Comparison of ENCODE assay signal across 11 mouse cellular contexts in genomic region chr17:10397924-10398627, GRCm38 (mm10).
DNase-seq lines count a peak whose midpoint lies in the region; ATAC-seq lines count a peak whose summit lies in the region.
"Had no signal": no experiment of that assay in that cellular context is flagged by ENCODE, and none has a peak within 500 bp of the region (broad histone marks: within the 10 kb centered on the region; RNA-seq: fewer than 3 reads in every experiment).

No protein-coding gene starts in this region.

- H3K36me3 ChIP-seq in heart, embryonic 12.5 days = no peaks in the 10 kb centered on the region
- no peaks in the 10 kb centered on the region for H3K36me3 ChIP-seq in neural tube, embryonic 13.5 days
- no peaks in the 10 kb centered on the region for H3K36me3 ChIP-seq in hindbrain, embryonic 15.5 days
- H3K36me3 ChIP-seq: liver, embryonic 12.5 days had no signal

- no peak overlapping the region for H3K9ac ChIP-seq in heart, embryonic 12.5 days
- no peak overlapping the region for H3K9ac ChIP-seq in neural tube, embryonic 13.5 days
- H3K9ac ChIP-seq in hindbrain, embryonic 15.5 days = no peak overlapping the region
- H3K9ac ChIP-seq: liver, embryonic 12.5 days had no signal

- peaks cover 83% of the 10 kb centered on the region for H3K4me1 ChIP-seq in heart, embryonic 12.5 days (replicated peaks)
- peaks cover 50% of the 10 kb centered on the region for H3K4me1 ChIP-seq in neural tube, embryonic 13.5 days (replicated peaks)
- H3K4me1 ChIP-seq in hindbrain, embryonic 15.5 days (replicated peaks) = peaks cover 22% of the 10 kb centered on the region

- no peak for DNase-seq in heart, postnatal 36 days
- no peak for DNase-seq in neural tube, embryonic 10.5 days (ENCODE audit: extremely low spot score, low spot score)
- DNase-seq in left cerebral cortex, adult 11 months (ENCODE audit: low spot score) = no peak
- DNase-seq in cerebellum, adult 11 months = no peak
- DNase-seq: cerebellum, adult 18-20 months had no signal

- no peak for ATAC-seq in heart, embryonic 12.5 days (ENCODE audit: insufficient number of reproducible peaks, low FRiP score)
- no peak for ATAC-seq in neural tube, embryonic 13.5 days (ENCODE audit: low read depth)
- ATAC-seq in hindbrain, embryonic 15.5 days (ENCODE audit: low FRiP score, low read depth) = no peak
- ATAC-seq in CD4-positive, CD25-positive, alpha-beta regulatory T cell, adult 4 months = no peak
- ATAC-seq: activated CD4-positive, CD25-positive, alpha-beta regulatory T cell, adult 4 months; liver, embryonic 12.5 days had no signal

- no peak overlapping the region for H3K4me2 ChIP-seq in heart, embryonic 12.5 days
- no peak overlapping the region for H3K4me2 ChIP-seq in neural tube, embryonic 13.5 days
- H3K4me2 ChIP-seq in hindbrain, embryonic 15.5 days = no peak overlapping the region
- H3K4me2 ChIP-seq: liver, embryonic 12.5 days had no signal

- intact Hi-C loops in heart, postnatal 36 days (cut with DNase I) = no loop called here

- no peaks in the 10 kb centered on the region for H3K9me3 ChIP-seq in heart, embryonic 12.5 days (replicated peaks)
- H3K9me3 ChIP-seq in neural tube, embryonic 13.5 days = no peaks in the 10 kb centered on the region
- H3K9me3 ChIP-seq in hindbrain, embryonic 15.5 days = no peaks in the 10 kb centered on the region
- H3K9me3 ChIP-seq: liver, embryonic 12.5 days had no signal

- peak overlapping the region; percentile 87 for H3K27ac ChIP-seq in heart, embryonic 12.5 days (ENCODE audit: poor library complexity, severe bottlenecking)
- H3K27ac ChIP-seq in neural tube, embryonic 13.5 days (replicated peaks) = peak overlapping the region; percentile 85
- H3K27ac ChIP-seq in hindbrain, embryonic 15.5 days (replicated peaks) = peak overlapping the region; percentile 67
- H3K27ac ChIP-seq: liver, embryonic 12.5 days had no signal

- H3K27me3 ChIP-seq in heart, embryonic 12.5 days (replicated peaks) = no peaks in the 10 kb centered on the region
- H3K27me3 ChIP-seq in neural tube, embryonic 13.5 days = no peaks in the 10 kb centered on the region
- no peaks in the 10 kb centered on the region for H3K27me3 ChIP-seq in hindbrain, embryonic 15.5 days
- H3K27me3 ChIP-seq: liver, embryonic 12.5 days had no signal

- 69% methylated on average over 10 of the region's 10 CpGs for WGBS in heart, embryonic 12.5 days
- WGBS in neural tube, embryonic 13.5 days = 60% methylated on average over 10 of the region's 10 CpGs
- WGBS in hindbrain, embryonic 15.5 days = 70% methylated on average over 10 of the region's 10 CpGs

- H3K4me3 ChIP-seq in heart, embryonic 12.5 days = no peak overlapping the region
- no peak overlapping the region for H3K4me3 ChIP-seq in neural tube, embryonic 13.5 days
- no peak overlapping the region for H3K4me3 ChIP-seq in hindbrain, embryonic 15.5 days
- H3K4me3 ChIP-seq: liver, embryonic 12.5 days had no signal
